Mouse (Mus musculus): ENCODE measurements around the gene Gm10375.
"Not testable (repeated sequence)": the region's sequence is repeated elsewhere in the genome, so short reads cannot be mapped to it uniquely, and the experiment has no call there.

Gm10375 gene

DNA sequence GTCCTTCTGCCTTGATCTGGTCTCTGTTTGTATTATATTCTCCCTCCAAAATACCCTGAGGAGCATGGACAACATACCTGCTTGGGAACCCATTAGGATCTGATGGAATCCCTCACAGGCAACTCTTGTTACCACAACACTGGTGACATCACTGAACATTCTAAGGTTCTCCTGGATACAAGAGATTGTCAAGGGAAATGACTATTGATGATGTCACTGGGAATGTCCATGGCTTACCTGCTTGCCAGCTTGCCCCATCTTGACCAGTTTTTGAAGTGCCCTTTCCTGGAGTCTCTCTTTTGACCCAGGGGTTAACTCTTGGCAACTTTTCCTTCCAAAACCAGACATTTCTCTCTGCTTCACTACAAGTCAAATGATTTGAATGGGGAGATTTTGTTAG, at the start of gene Gm10375:
Gene Gm10375, minus strand, starts transcription at position 101 of the 400 bp plus-strand sequence.
- not testable (repeated sequence) for DNase-seq

DNA sequence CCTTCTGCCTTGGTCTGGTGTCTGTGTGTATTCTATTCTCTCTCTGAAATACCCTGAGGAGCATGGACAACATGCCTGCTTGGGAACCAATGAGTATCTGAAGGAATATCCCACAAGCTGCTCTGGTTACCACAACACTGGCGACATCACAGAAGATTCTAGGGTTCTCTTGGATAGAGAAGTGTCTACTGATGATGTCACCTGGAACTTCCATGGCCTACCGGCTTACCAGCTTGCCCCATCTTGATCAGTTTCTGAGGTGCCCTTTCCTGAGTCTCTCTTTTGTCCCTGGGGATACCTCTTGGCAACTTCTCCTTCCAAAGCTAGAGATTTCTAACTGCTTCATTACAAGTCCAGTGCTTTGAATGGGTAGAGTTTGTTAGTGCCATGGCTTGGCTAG, 28.8 kb downstream of the Gm10375 start, which contains the start of gene Gm17654:
Gene Gm17654, minus strand, starts transcription at position 101 of the 400 bp plus-strand sequence.
- not testable (repeated sequence) for DNase-seq

DNA sequence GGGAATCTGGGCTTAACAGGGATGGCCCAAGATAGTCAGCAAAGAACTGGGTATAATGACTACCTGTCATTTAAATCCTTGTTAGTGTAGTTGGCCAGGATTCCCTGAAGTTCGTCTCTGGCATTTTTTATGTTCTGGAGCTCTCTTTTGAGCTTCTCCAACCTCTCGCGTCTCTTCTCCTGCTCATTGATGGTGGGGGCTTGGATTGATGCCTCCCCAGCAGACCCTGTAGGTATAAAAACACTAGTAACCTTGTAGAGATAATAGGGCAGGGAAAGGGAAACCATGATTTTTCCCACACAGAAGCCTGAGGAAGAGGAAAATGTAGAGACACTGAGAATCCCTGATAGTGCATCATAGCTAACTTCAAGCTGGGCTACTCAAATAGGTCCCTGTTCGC, 29.8 kb downstream of the Gm10375 start:
- not testable (repeated sequence) for DNase-seq
